Mouse (Mus musculus) kidney, postnatal 36 days (tissue): ENCODE measurements around the gene Arhgap33.
"Not testable (repeated sequence)": the region's sequence is repeated elsewhere in the genome, so short reads cannot be mapped to it uniquely, and the experiment has no call there.

Experiments
- DNase-seq, 2 experiments: peaks; one replicate each; pipeline ENCODE4 v3.0.0; 2021 to 2022; ENCODE audit warnings: mixed read lengths in 2 of 2

Gene Arhgap33

GRCm38 (mm10) chr7:30492765-30493164, 42.1 kb downstream of the Arhgap33 start:
- DNase-seq: peak; percentile 87 to 93

GRCm38 (mm10) chr7:30490957-30491307, 43.9 kb downstream of the Arhgap33 start:
- DNase-seq: no peak

GRCm38 (mm10) chr7:30490251-30490956, 44.5 kb downstream of the Arhgap33 start:
- peak in 1 of 2 experiments; percentile 66 for DNase-seq

GRCm38 (mm10) chr7:30484250-30484649, 50.6 kb downstream of the Arhgap33 start:
- DNase-seq: peak in 1 of 2 experiments; percentile 70

GRCm38 (mm10) chr7:30477415-30478381, 57.2 kb downstream of the Arhgap33 start:
- no peak for DNase-seq

- DNase-seq: not testable (repeated sequence)
Observed at GRCm38 (mm10) chr7:30476136-30476535, 58.7 kb downstream of the Arhgap33 start.

- no peak for DNase-seq
Observed at GRCm38 (mm10) chr7:30474999-30475398, 59.9 kb downstream of the Arhgap33 start.

- peak in 1 of 2 experiments; percentile 68 for DNase-seq
Observed at GRCm38 (mm10) chr7:30472411-30472810, 62.4 kb downstream of the Arhgap33 start.
